Mouse (Mus musculus): ENCODE measurements around the gene Fam169b. TPM values are rescaled to one million over a fixed set of nuclear protein-coding genes. Genes with fewer than 3 reads are reported as not detected.
"Not testable (repeated sequence)": the region's sequence is repeated elsewhere in the genome, so short reads cannot be mapped to it uniquely, and the experiment has no call there.

The Fam169b gene
- polyA plus RNA-seq, 1 experiment from 2014 or later: 0.16 TPM

DNA sequence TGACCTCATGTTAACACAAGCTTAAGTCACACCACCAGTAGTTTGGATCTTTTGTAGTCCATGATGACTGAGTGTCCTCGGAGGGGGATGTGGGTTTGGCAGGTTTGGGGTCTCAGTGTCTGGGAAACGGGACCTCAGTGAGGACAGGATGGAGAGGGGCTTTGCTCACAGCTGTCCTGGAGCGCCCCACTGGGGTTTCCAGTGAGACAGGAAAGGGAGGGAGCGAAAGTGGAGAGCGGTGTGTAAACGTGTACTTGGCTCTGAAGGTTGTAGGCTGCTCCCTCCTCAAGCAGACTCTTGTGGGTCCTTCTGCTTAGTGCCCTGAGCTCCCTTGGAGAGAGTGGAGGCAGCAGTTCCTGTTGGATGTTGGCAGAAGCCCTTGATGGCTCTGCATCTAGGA is 5.3 kb downstream of the Fam169b start:
- Histone ChIP-seq H3K9ac (ENCODE audit: low read depth, low read length) (no peak overlapping the region), H3K27me3 (ENCODE audit: control insufficient read depth, insufficient read depth, low read depth, low read length) (peaks cover 5% of the 10 kb centered on the region; the same call in 1 of the 2 replicates), H3K27ac (ENCODE audit: low read length) (no peak overlapping the region), H3K4me2 (ENCODE audit: low read length) (no peak overlapping the region), H3K4me1 (ENCODE audit: control insufficient read depth, insufficient read depth, low read length) (peaks cover 8% of the 10 kb centered on the region), H3K9me3 (replicated peaks; ENCODE audit: control insufficient read depth, low read length, poor library complexity, severe bottlenecking) (no peaks in the 10 kb centered on the region), H3K4me3 (ENCODE audit: low read depth, low read length) (no peak overlapping the region), H3K36me3 (ENCODE audit: control insufficient read depth, insufficient read depth, low read length) (no peaks in the 10 kb centered on the region)
- 71% methylated on average over 6 of the region's 6 CpGs for WGBS
- no peak for ATAC-seq

DNA sequence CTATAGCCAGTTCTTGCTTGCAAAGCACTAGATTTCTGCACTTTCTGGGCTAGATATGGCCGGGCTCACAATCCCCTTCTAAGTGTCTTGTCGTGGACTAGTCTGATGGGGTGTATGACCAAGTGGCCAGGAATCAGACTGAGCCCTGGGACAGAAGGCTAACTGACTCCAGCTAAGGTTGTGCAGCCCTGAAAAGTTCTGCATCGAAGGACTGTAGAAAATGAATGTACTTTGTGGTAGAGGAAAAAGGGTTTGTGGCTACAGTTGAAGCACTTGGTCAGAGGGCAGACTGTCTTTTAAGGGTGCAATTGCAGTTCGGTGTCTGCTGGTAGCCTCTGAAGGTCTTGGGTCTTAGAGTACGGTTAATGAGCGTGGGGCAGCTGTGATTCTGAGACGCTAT is 5.8 kb downstream of the Fam169b start:
- WGBS: 83% methylated on average over 7 of the region's 7 CpGs
- no peaks in the 10 kb centered on the region for H3K9me3 ChIP-seq (replicated peaks; ENCODE audit: control insufficient read depth, low read length, poor library complexity, severe bottlenecking)
- H3K4me1 ChIP-seq (ENCODE audit: control insufficient read depth, insufficient read depth, low read length): peaks cover 8% of the 10 kb centered on the region
- H3K9ac ChIP-seq (ENCODE audit: low read depth, low read length): no peak overlapping the region
- no peak overlapping the region for H3K4me2 ChIP-seq (ENCODE audit: low read length)
- no peak for ATAC-seq
- no peak overlapping the region for H3K27ac ChIP-seq (ENCODE audit: low read length)
- no peak overlapping the region for H3K4me3 ChIP-seq (ENCODE audit: low read depth, low read length)
- peaks cover 5% of the 10 kb centered on the region; the same call in 1 of the 2 replicates for H3K27me3 ChIP-seq (ENCODE audit: control insufficient read depth, insufficient read depth, low read depth, low read length)
- no peaks in the 10 kb centered on the region for H3K36me3 ChIP-seq (ENCODE audit: control insufficient read depth, insufficient read depth, low read length)

DNA sequence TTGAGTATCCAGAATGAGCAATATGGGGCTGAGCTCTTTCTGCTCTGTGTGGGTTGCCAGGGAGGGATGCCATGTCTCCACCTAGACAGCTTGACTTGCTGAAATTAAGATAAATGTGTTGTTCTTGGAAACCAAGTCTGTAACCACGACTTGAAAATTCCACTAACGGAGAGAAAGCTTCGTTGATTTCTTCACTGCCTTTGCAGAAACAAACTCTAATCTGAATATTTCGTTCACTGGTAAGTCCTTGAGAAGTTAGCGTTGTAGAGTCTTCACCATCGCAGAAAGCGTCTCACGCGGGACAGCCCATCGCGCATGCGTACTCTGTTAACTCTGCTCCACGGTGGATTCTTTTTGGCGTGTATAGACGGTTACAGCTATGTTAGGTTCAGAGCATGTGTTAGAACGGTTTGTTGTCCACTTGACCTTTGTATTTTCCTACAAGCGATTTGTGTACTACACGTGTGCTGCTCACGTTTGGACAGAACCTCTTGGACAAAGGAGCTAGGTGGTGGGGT is 6.8 kb downstream of the Fam169b start:
- Histone ChIP-seq H3K4me3 (ENCODE audit: low read depth, low read length) (no peak overlapping the region), H3K27ac (ENCODE audit: low read length) (no peak overlapping the region), H3K4me1 (ENCODE audit: control insufficient read depth, insufficient read depth, low read length) (peaks cover 8% of the 10 kb centered on the region), H3K4me2 (ENCODE audit: low read length) (no peak overlapping the region), H3K36me3 (ENCODE audit: control insufficient read depth, insufficient read depth, low read length) (no peaks in the 10 kb centered on the region), H3K9ac (ENCODE audit: low read depth, low read length) (no peak overlapping the region), H3K27me3 (ENCODE audit: control insufficient read depth, insufficient read depth, low read depth, low read length) (peaks cover 3% of the 10 kb centered on the region; the same call in 1 of the 2 replicates), H3K9me3 (replicated peaks; ENCODE audit: control insufficient read depth, low read length, poor library complexity, severe bottlenecking) (no peaks in the 10 kb centered on the region)
- 94% methylated on average over 19 of the region's 19 CpGs for WGBS
- no peak for ATAC-seq

DNA sequence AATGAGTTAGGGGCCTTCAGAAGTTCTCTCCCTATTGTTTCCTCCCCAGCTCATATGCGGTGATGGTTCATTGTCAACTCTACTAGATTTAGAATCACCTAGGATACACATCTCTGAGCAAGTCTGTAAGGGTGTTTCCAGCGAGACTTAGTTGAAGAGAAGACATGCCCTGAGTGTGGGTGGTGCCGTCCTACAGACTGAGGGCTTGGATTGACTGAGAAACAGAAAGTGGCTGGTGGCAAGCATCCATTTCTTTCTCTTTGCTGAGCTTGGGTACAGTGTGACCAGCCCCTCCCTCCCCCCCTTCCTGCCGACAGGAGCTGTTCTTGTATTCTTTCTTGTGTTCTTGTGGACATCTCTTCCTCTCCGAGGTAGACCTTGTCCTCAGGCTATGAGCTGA is 7.7 kb downstream of the Fam169b start:
- Histone ChIP-seq H3K4me3 (ENCODE audit: low read depth, low read length) (no peak overlapping the region), H3K27ac (ENCODE audit: low read length) (no peak overlapping the region), H3K27me3 (ENCODE audit: control insufficient read depth, insufficient read depth, low read depth, low read length) (no peaks in the 10 kb centered on the region; the same call in 1 of the 2 replicates), H3K4me1 (ENCODE audit: control insufficient read depth, insufficient read depth, low read length) (peaks cover 2% of the 10 kb centered on the region; the same call in 1 of the 2 replicates), H3K36me3 (ENCODE audit: control insufficient read depth, insufficient read depth, low read length) (no peaks in the 10 kb centered on the region), H3K4me2 (ENCODE audit: low read length) (no peak overlapping the region), H3K9me3 (replicated peaks; ENCODE audit: control insufficient read depth, low read length, poor library complexity, severe bottlenecking) (no peaks in the 10 kb centered on the region), H3K9ac (ENCODE audit: low read depth, low read length) (no peak overlapping the region)
- WGBS: 78% methylated on average over 5 of the region's 5 CpGs
- no peak for ATAC-seq

DNA sequence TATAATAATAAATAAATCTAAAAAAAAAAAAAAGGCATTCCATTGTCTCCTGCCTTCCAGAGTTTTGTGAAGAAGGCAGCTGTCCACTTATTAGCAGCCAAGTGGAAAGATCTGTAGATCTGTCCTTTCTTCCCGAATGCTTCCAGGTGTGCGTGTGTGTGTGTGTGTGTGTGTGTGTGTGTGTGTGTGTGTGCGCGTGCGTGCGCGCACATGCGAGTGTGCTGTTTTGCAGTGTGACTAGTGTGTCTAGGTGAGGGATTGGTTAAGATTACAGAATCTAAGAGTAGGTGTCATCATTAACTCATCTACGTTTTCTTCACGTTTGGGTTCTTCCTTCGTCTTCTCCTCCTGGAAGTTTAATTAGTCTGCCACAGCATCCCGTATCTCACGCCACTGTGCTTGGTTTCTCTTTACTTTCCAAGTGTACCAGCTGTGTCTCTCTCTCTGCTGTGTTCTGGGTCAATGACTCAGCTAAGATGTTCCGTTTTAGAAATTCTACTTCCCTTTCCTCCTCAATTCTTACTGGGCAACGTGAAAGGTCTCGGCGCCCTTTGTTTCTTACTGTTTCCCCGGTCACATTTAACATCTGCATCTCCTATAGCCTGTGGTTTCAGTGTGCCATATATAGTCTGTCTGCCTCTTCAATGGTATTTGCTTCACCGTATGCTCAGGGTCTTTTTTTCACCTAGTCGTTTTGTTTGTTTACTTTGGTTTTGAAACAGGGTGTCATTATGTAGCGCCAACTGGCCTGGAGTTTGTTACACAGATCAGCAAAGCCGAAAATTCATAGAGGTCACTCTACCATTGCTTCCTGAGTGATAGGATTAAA is 8.9 kb downstream of the Fam169b start:
- Histone ChIP-seq H3K9me3 (replicated peaks; ENCODE audit: control insufficient read depth, low read length, poor library complexity, severe bottlenecking) (no peaks in the 10 kb centered on the region), H3K36me3 (ENCODE audit: control insufficient read depth, insufficient read depth, low read length) (no peaks in the 10 kb centered on the region), H3K27ac (ENCODE audit: low read length) (no peak overlapping the region), H3K4me2 (ENCODE audit: low read length) (no peak overlapping the region), H3K4me3 (ENCODE audit: low read depth, low read length) (no peak overlapping the region), H3K4me1 (ENCODE audit: control insufficient read depth, insufficient read depth, low read length) (no peaks in the 10 kb centered on the region), H3K9ac (ENCODE audit: low read depth, low read length) (no peak overlapping the region), H3K27me3 (ENCODE audit: control insufficient read depth, insufficient read depth, low read depth, low read length) (no peaks in the 10 kb centered on the region)
- WGBS: 94% methylated on average over 22 of the region's 22 CpGs
- ATAC-seq: no peak

DNA sequence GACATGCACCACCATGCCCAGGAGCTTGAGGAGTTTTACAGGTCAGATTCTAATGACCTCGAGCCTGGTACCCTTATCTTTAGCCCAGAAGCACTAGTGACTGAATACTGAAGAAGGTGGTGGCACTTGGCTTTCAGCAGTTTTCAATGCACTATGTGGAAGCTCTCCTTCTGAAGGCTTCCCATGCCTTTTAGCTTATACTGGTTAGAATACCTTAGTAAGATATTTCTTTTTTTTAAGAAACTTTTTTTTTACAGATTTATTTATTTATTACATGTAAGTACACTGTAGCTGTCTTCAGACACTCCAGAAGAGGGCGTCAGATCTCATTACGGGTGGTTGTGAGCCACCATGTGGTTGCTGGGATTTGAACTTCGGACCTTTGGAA is 9.5 kb downstream of the Fam169b start:
- not testable (repeated sequence) for H3K9me3 ChIP-seq (replicated peaks; ENCODE audit: control insufficient read depth, low read length, poor library complexity, severe bottlenecking); ATAC-seq; H3K27ac ChIP-seq (ENCODE audit: low read length); H3K4me2 ChIP-seq (ENCODE audit: low read length); H3K36me3 ChIP-seq (ENCODE audit: control insufficient read depth, insufficient read depth, low read length); H3K9ac ChIP-seq (ENCODE audit: low read depth, low read length); H3K4me1 ChIP-seq (ENCODE audit: control insufficient read depth, insufficient read depth, low read length); H3K27me3 ChIP-seq (ENCODE audit: control insufficient read depth, insufficient read depth, low read depth, low read length); H3K4me3 ChIP-seq (ENCODE audit: low read depth, low read length)
- 85% methylated on average over 4 of the region's 4 CpGs for WGBS

DNA sequence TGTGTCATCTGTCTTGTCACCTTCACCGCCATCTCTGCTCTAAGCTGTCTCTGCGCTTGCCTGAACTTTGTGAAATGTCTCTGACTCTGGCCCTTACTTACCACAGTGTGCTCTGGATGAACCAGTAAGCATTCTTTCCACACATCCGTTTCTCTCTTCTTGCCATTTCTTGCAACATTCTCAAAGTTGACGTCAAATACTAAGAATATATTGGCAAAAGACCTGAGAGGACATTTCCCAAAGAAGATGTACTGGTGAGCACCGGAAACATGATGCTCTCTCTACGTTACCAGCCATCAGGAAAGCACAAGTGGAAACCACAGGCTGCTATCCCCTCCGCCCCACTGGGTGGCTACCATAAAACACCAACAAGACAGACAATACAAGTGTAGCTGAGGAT is 10.1 kb downstream of the Fam169b start:
- H3K9me3 ChIP-seq (replicated peaks; ENCODE audit: control insufficient read depth, low read length, poor library complexity, severe bottlenecking): no peaks in the 10 kb centered on the region
- 89% methylated on average over 7 of the region's 7 CpGs for WGBS
- H3K4me2 ChIP-seq (ENCODE audit: low read length): no peak overlapping the region
- no peaks in the 10 kb centered on the region for H3K4me1 ChIP-seq (ENCODE audit: control insufficient read depth, insufficient read depth, low read length)
- H3K27ac ChIP-seq (ENCODE audit: low read length): no peak overlapping the region
- ATAC-seq: no peak
- H3K36me3 ChIP-seq (ENCODE audit: control insufficient read depth, insufficient read depth, low read length): no peaks in the 10 kb centered on the region
- H3K27me3 ChIP-seq (ENCODE audit: control insufficient read depth, insufficient read depth, low read depth, low read length): no peaks in the 10 kb centered on the region
- no peak overlapping the region for H3K4me3 ChIP-seq (ENCODE audit: low read depth, low read length)
- H3K9ac ChIP-seq (ENCODE audit: low read depth, low read length): no peak overlapping the region

DNA sequence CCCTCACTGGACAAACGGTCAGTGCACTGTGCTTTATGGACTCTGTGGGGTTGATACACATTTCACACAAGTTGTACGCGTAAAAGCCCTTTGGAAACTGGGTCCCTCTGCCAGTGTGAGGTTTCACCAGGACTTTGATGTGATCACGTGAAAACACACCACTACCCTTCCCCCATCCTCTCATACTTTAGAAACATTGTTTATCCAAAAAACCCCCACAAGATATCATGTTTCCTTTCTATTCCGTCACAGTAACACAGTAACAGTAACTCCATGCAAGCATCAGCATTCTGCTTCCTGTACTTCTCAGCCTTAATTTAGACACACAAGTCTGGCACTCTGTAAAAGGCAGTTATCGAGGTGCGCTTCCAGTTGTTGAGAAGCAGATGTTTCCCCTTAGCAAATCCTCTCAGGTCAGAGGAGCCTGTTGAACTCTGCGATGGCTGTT is 12.2 kb downstream of the Fam169b start:
- Histone ChIP-seq H3K36me3 (ENCODE audit: control insufficient read depth, insufficient read depth, low read length) (no peaks in the 10 kb centered on the region), H3K9ac (ENCODE audit: low read depth, low read length) (no peak overlapping the region), H3K4me3 (ENCODE audit: low read depth, low read length) (no peak overlapping the region), H3K27me3 (ENCODE audit: control insufficient read depth, insufficient read depth, low read depth, low read length) (no peaks in the 10 kb centered on the region), H3K9me3 (replicated peaks; ENCODE audit: control insufficient read depth, low read length, poor library complexity, severe bottlenecking) (no peaks in the 10 kb centered on the region), H3K4me1 (ENCODE audit: control insufficient read depth, insufficient read depth, low read length) (no peaks in the 10 kb centered on the region), H3K27ac (ENCODE audit: low read length) (no peak overlapping the region), H3K4me2 (ENCODE audit: low read length) (no peak overlapping the region)
- WGBS: 87% methylated on average over 8 of the region's 8 CpGs
- no peak for ATAC-seq

Measured in midbrain, embryonic 16.5 days (tissue).